Mouse (Mus musculus): ENCODE results near the gene Myo1e. TPM values are rescaled to one million over a fixed set of nuclear protein-coding genes. Genes with fewer than 3 reads are reported as not detected.

The Myo1e gene
- total RNA-seq, 1 experiment: 21.3 TPM

DNA sequence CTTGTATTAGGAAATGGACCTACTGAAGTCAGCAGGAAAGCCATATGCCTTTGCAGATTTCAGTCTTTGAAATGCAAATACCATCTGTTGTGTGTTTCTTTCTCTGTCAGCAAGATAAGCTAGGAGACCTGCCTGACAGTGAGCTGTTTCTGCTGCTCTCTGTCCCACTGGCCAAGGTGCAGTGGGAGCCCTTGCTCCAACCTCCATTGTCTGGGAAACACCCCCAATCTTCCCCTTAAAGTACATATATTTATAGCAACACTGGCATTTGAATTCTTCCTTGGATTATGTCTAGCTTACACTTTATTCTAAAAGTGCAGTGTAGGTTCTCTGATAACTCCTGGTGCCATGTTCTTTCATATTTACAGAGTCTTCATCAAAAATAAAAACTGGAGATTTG is 131.7 kb downstream of the Myo1e start:
- in situ Hi-C loops (cut with MboI; ENCODE audit: low sequenced_read_pairs in 2 of 2, unreplicated experiment in 2 of 2): no loop called here
- no peak for DNase-seq (ENCODE audit: low read depth, low spot score)
- H3K4me3 ChIP-seq (ENCODE audit: insufficient read depth in 1 of 2, low read depth in 1 of 2, low read length in 2 of 2, poor library complexity in 1 of 2, severe bottlenecking in 1 of 2): no peak overlapping the region
- no peaks in the 10 kb centered on the region for H3K9me3 ChIP-seq (ENCODE audit: control insufficient read depth, insufficient read depth, low read depth, low read length)
- peaks cover 4% of the 10 kb centered on the region; the same call in 1 of the 2 replicates for H3K36me3 ChIP-seq (ENCODE audit: control insufficient read depth, insufficient read depth, low read length, poor library complexity, severe bottlenecking)
- no peak overlapping the region for H3K9ac ChIP-seq (ENCODE audit: insufficient read depth, low read depth, low read length, poor library complexity, severe bottlenecking)
- no peaks in the 10 kb centered on the region for H3K4me1 ChIP-seq (ENCODE audit: control insufficient read depth in 2 of 2, insufficient read depth in 2 of 2, low read length in 2 of 2, poor library complexity in 1 of 2)
- no peak for TF ChIP-seq MAFK (IDR thresholded peaks at IDR 0.05; ENCODE audit: insufficient read depth, low read depth, low read length)
- TF ChIP-seq HCFC1 (IDR thresholded peaks at IDR 0.05; ENCODE audit: borderline replicate concordance, insufficient read depth, low read length): no peak
- no peak for TF ChIP-seq CHD2 (IDR thresholded peaks at IDR 0.05; ENCODE audit: low read depth, low read length)
- TF ChIP-seq ZNF384 (IDR thresholded peaks at IDR 0.05; ENCODE audit: low read depth, low read length): no peak
- TF ChIP-seq ZC3H11A (IDR thresholded peaks at IDR 0.05; ENCODE audit: borderline replicate concordance, low read depth, low read length): no peak
- no peak overlapping the region for H3K27ac ChIP-seq (ENCODE audit: insufficient read depth, low read depth, low read length, poor library complexity, severe bottlenecking)

DNA sequence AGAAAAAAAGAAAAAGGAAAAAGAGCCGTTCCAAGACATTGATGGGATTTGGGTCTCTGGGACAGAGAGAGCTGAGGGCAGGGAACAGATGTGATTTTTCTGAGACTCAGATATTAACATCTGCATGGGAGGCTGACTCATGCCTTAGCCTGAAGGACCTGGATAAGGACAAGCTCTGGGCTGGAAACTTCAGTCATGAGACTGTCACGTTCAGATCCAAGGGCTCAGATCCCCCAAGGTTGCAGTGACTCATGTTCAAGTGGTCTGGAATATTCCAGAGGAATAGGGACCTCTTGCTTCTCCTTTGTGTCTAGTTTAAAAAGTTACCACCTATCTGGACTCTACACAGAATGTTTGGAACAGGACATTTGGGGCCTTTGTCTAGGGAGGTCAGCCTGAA is 142.1 kb downstream of the Myo1e start:
- in situ Hi-C loops (cut with MboI; ENCODE audit: low sequenced_read_pairs in 2 of 2, unreplicated experiment in 2 of 2): no loop called here
- no peaks in the 10 kb centered on the region for H3K9me3 ChIP-seq (ENCODE audit: control insufficient read depth, insufficient read depth, low read depth, low read length)
- H3K36me3 ChIP-seq (ENCODE audit: control insufficient read depth, insufficient read depth, low read length, poor library complexity, severe bottlenecking): peaks cover 2% of the 10 kb centered on the region; the same call in 1 of the 2 replicates
- no peak for DNase-seq (ENCODE audit: low read depth, low spot score)
- no peak for TF ChIP-seq CHD2 (IDR thresholded peaks at IDR 0.05; ENCODE audit: low read depth, low read length)
- no peak for TF ChIP-seq ZC3H11A (IDR thresholded peaks at IDR 0.05; ENCODE audit: borderline replicate concordance, low read depth, low read length)
- no peak for TF ChIP-seq MAFK (IDR thresholded peaks at IDR 0.05; ENCODE audit: insufficient read depth, low read depth, low read length)
- no peak for TF ChIP-seq HCFC1 (IDR thresholded peaks at IDR 0.05; ENCODE audit: borderline replicate concordance, insufficient read depth, low read length)
- no peak for TF ChIP-seq ZNF384 (IDR thresholded peaks at IDR 0.05; ENCODE audit: low read depth, low read length)
- H3K4me3 ChIP-seq (ENCODE audit: insufficient read depth in 1 of 2, low read depth in 1 of 2, low read length in 2 of 2, poor library complexity in 1 of 2, severe bottlenecking in 1 of 2): no peak overlapping the region
- H3K9ac ChIP-seq (ENCODE audit: insufficient read depth, low read depth, low read length, poor library complexity, severe bottlenecking): no peak overlapping the region
- no peaks in the 10 kb centered on the region for H3K4me1 ChIP-seq (ENCODE audit: control insufficient read depth in 2 of 2, insufficient read depth in 2 of 2, low read length in 2 of 2, poor library complexity in 1 of 2)
- no peak overlapping the region for H3K27ac ChIP-seq (ENCODE audit: insufficient read depth, low read depth, low read length, poor library complexity, severe bottlenecking)

DNA sequence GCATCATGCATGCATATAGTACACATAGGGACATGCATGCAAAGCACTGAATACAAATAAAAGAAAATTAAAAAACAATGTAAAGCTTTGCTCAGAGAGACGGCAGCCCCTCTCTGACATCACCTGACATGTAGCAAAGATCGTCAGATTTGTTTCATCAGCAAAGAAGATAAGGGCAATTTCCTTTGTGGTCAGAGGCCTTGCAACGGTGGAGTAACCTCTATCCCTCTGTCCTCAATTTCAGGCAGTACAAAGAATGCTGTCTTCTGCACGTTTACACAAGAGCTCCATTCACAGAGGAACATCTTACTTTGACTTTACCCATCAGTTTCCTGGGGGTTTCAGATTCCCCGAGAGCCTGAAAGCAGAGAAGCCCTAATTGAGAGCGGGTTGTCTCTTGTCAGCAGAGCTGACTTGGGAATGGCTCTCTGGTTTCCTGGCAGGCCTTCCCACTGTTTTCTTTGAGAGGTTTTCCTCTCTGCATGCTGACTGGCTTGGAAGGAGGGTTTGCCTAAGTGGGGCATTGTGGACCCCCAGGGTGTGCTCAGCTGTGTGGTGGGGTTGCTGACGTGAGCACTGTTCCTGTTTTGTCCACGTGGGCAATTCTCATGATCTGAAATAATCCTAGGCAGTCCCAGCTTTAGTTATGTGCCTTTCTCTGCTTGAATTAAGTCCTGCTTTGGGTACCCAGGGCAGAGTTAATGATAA is 144.6 kb downstream of the Myo1e start:
- no peak for DNase-seq (ENCODE audit: low read depth, low spot score)
- TF ChIP-seq HCFC1 (IDR thresholded peaks at IDR 0.05; ENCODE audit: borderline replicate concordance, insufficient read depth, low read length): no peak
- no peak for TF ChIP-seq ZC3H11A (IDR thresholded peaks at IDR 0.05; ENCODE audit: borderline replicate concordance, low read depth, low read length)
- Histone ChIP-seq H3K9ac (ENCODE audit: insufficient read depth, low read depth, low read length, poor library complexity, severe bottlenecking) (no peak overlapping the region), H3K27ac (ENCODE audit: insufficient read depth, low read depth, low read length, poor library complexity, severe bottlenecking) (no peak overlapping the region; the same call in 1 of the 2 replicates), H3K4me3 (ENCODE audit: insufficient read depth in 1 of 2, low read depth in 1 of 2, low read length in 2 of 2, poor library complexity in 1 of 2, severe bottlenecking in 1 of 2) (no peak overlapping the region), H3K4me1 (ENCODE audit: control insufficient read depth in 2 of 2, insufficient read depth in 2 of 2, low read length in 2 of 2, poor library complexity in 1 of 2) (peaks cover 0 to 2% of the 10 kb centered on the region in 2 experiments; a peak in 2 of 4 replicates), H3K36me3 (ENCODE audit: control insufficient read depth, insufficient read depth, low read length, poor library complexity, severe bottlenecking) (peaks cover 2% of the 10 kb centered on the region; the same call in 1 of the 2 replicates), H3K9me3 (ENCODE audit: control insufficient read depth, insufficient read depth, low read depth, low read length) (no peaks in the 10 kb centered on the region)
- in situ Hi-C loops (cut with MboI; ENCODE audit: low sequenced_read_pairs in 2 of 2, unreplicated experiment in 2 of 2): no loop called here

DNA sequence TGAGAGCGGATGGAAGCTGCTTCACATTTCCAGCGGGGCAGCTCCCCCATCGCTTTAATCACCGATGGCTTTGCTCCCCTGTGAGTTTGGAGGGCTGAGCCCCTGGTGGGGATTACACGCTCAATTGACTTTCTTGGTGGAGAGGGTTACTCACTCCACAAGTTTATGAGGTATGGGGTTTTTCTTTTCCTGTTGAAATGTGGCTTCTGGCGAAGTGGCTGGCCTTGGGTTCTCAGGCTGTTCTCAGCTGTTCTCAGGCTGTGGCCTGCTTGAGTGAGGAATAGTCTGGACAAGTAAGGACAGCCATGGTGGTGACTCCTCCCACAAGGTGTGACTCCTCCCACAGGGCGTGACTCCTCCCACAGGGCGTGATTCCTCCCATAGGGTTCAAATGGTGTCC is 149.1 kb downstream of the Myo1e start:
- no peak overlapping the region for H3K27ac ChIP-seq (ENCODE audit: insufficient read depth, low read depth, low read length, poor library complexity, severe bottlenecking)
- in situ Hi-C loops (cut with MboI; ENCODE audit: low sequenced_read_pairs in 2 of 2, unreplicated experiment in 2 of 2): no loop called here
- peaks cover 0 to 2% of the 10 kb centered on the region in 2 experiments; a peak in 2 of 4 replicates for H3K4me1 ChIP-seq (ENCODE audit: control insufficient read depth in 2 of 2, insufficient read depth in 2 of 2, low read length in 2 of 2, poor library complexity in 1 of 2)

More for the DNA sequence above, 149.1 kb downstream of the Myo1e start:
- Histone ChIP-seq H3K9me3 (ENCODE audit: control insufficient read depth, insufficient read depth, low read depth, low read length) (no peaks in the 10 kb centered on the region), H3K9ac (ENCODE audit: insufficient read depth, low read depth, low read length, poor library complexity, severe bottlenecking) (no peak overlapping the region; the same call in 1 of the 2 replicates), H3K4me3 (ENCODE audit: insufficient read depth in 1 of 2, low read depth in 1 of 2, low read length in 2 of 2, poor library complexity in 1 of 2, severe bottlenecking in 1 of 2) (peak overlapping the region in 1 of 2 experiments; percentile 28; a peak in 1 of 4 replicates), H3K36me3 (ENCODE audit: control insufficient read depth, insufficient read depth, low read length, poor library complexity, severe bottlenecking) (peaks cover 2% of the 10 kb centered on the region; the same call in 1 of the 2 replicates)
- TF ChIP-seq MAFK (IDR thresholded peaks at IDR 0.05; ENCODE audit: insufficient read depth, low read depth, low read length) (no peak), ZNF384 (IDR thresholded peaks at IDR 0.05; ENCODE audit: low read depth, low read length) (no peak), CHD2 (IDR thresholded peaks at IDR 0.05; ENCODE audit: low read depth, low read length) (no peak), ZC3H11A (IDR thresholded peaks at IDR 0.05; ENCODE audit: borderline replicate concordance, low read depth, low read length) (no peak), HCFC1 (IDR thresholded peaks at IDR 0.05; ENCODE audit: borderline replicate concordance, insufficient read depth, low read length) (no peak)
- DNase-seq (ENCODE audit: low read depth, low spot score): peak; percentile 40

Data from ES-E14 (cell line).